Mouse (Mus musculus): ENCODE measurements around the gene Vgll4.

Vgll4 gene

GRCm38 (mm10) chr6:114932116-114932500, 37.7 kb downstream of the Vgll4 start:
- CTCF ChIA-PET = interaction anchor here in 3 of 4 experiments (0.5 to 5.3 kb wide), 7 partner anchors 10 to 746 kb away, joined by 3 to 67 read pairs (median 4); partner anchors contain the start of gene Vgll4 (in 1 of the 3)

DNA sequence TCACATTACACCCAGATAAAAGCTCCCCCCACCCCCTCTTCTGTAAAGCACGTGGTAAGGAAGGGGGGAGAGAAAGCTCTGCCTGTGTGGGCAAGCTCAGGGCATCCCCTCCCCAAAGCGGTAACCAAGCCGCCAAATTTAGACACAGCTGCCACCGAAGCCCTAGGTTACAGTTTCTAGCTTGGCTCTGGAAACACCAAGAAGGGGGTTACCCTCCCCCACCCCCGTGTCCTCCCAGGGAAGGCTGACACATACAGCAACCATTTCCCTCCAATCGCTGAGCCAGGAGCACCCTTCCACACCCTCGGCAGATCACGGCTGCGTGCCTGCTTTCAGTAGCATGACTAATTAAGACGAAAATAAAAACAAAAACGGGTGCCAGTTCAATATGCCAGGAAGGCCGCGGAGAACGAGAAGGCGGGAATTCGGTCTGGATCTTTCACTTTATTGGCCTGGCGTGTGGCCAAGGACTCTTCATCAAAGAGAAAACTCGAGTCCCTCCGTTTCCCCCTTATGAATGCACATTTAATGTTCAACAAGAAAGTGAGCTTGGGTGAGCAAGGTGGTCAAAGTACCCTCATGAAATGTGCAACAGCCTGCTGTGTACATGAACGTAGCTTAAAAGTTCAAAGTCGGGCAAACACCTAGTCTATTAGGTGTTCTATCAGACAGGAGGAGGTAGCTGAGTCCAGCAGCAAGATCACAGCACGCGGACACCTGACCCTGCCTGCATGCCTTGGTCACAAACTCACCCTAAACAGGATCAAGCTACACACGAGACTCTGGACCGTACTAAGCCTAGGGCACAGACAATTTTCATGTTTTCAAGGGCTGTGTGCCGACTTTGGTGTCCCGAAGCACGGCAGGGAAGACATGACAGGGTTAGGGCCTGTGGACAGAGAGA, 38.3 kb downstream of the Vgll4 start:
- CTCF ChIA-PET = interaction anchor here (0.5 to 5.3 kb wide), 17 partner anchors 11 to 746 kb away, joined by 3 to 67 read pairs (median 4); partner anchors contain the start of genes Vgll4 (in 2 of the 4) and Tamm41 (in 1 of the 4)
- POLR2A ChIA-PET = interaction anchor here in 2 of 4 experiments (0.7 to 5.4 kb wide), 11 partner anchors 9 to 78 kb away, joined by 3 to 22 read pairs (median 4); partner anchors contain the start of gene Vgll4 (in 1 of the 2)

More at GRCm38 (mm10) chr6:114932116-114932500, 37.7 kb downstream of the Vgll4 start:
- POLR2A ChIA-PET = interaction anchor here in 3 of 4 experiments (0.7 to 5.4 kb wide), 7 partner anchors 9 to 1489 kb away, joined by 3 to 22 read pairs (median 12); partner anchors contain the start of genes Jagn1 (in 1 of the 3) and Vgll4 (in 1 of the 3)

DNA sequence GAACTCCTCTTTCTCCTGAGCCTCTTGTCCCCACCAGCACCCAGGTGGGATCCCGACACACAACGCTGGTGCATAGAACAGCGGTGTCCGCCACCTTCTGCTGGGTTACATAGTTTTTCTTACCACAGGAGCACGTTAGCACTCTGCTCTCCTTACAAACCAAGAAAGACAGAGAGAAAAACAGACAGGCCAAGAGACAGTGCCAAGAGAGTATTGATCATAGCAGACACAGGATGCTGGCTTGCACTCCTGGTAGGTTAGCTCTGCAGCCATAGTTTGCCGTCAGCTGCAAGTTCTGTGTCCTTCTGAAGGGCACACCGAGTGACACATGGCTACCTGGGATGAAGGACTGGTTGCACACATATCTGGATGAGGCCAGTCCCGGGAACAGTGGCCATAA, 39.1 kb downstream of the Vgll4 start:
- ChIA-PET POLR2A (interaction anchor here in 2 of 4 experiments (1.0 to 5.4 kb wide), 8 partner anchors 11 to 85 kb away, joined by 3 to 22 read pairs (median 6); partner anchors contain the start of gene Vgll4 (in 2 of the 2)), CTCF (interaction anchor here (0.5 to 6.2 kb wide), 19 partner anchors 38 to 1050 kb away, joined by 3 to 67 read pairs (median 7); partner anchors contain the start of genes Tamm41 (in 2 of the 4) and Vgll4 (in 2 of the 4))

DNA sequence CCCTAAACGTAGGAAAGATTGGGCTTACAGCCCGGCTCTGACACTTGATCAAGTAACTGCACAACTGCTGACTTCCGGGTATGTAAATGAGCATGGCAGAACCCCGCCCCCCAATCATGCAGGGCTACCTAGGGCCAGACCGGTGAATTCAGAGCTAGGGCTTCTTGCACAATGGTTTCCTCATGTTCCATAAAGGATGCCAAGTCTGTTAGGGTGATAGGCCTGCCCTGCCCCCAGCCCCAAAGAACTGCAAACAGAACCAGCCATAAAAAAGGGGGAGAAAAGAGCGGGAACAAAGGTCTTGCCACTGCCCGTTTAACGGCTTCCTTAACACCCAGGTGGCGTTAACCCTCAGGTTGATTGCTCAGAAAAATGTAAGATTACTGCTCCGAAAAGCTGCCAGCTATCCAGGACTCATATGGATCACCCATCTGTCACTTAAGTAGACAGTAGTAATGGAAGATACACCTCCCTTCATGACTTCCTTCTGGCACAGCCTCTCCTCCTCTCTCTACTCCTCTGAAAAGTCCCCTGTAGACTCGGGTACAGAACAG, 39.7 kb downstream of the Vgll4 start:
- POLR2A ChIA-PET = interaction anchor here in 2 of 4 experiments (1.0 to 5.4 kb wide), 9 partner anchors 11 to 101 kb away, joined by 3 to 22 read pairs (median 3); partner anchors contain the start of gene Vgll4 (in 1 of the 2)
- CTCF ChIA-PET = interaction anchor here (0.5 to 6.2 kb wide), 25 partner anchors 30 to 1050 kb away, joined by 3 to 67 read pairs (median 7); partner anchors contain the start of genes Vgll4 (in 3 of the 4) and Tamm41 (in 2 of the 4)

DNA sequence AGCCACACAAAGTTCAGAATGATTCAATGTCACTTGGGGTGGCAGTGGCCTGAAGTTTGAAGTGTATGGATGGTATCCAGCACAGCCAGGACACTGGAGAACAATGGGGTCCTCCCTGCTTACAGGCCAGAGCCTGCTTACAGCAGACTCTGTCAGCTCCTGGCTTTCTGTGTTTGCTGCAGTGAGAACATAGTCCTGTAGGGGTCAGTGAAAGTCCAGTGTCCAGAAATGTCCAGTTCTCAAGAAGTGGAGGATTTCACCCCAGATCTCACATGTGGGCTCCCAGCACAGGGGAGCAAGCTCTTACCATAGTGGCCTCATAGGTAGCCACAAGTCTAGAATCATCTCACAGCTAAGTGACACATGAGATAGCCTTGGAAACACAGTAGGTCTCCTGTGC, 40.4 kb downstream of the Vgll4 start:
- ChIA-PET POLR2A (interaction anchor here (0.5 to 5.4 kb wide), 15 partner anchors 10 to 609 kb away, joined by 3 to 22 read pairs (median 4); partner anchors contain the start of genes Vgll4 (in 3 of the 4) and Tamm41 (in 1 of the 4)), CTCF (interaction anchor here (0.5 to 6.2 kb wide), 65 partner anchors 8 to 610 kb away, joined by 3 to 67 read pairs (median 5); partner anchors contain the start of genes Vgll4 (in 4 of the 4), Tamm41 (in 2 of the 4) and Syn2 (in 1 of the 4))

GRCm38 (mm10) chr6:114928462-114928861, 41.3 kb downstream of the Vgll4 start:
- ChIA-PET POLR2A (interaction anchor here (0.6 to 5.4 kb wide), 15 partner anchors 12 to 610 kb away, joined by 3 to 22 read pairs (median 4); partner anchors contain the start of gene Vgll4 (in 4 of the 4)), CTCF (interaction anchor here (0.5 to 6.2 kb wide), 124 partner anchors 8 to 1433 kb away, joined by 3 to 67 read pairs (median 5); partner anchors contain the start of genes Vgll4 (in 4 of the 4), Tamm41 (in 3 of the 4), Gm17482 (in 2 of the 4) and Timp4 (in 1 of the 4))

DNA sequence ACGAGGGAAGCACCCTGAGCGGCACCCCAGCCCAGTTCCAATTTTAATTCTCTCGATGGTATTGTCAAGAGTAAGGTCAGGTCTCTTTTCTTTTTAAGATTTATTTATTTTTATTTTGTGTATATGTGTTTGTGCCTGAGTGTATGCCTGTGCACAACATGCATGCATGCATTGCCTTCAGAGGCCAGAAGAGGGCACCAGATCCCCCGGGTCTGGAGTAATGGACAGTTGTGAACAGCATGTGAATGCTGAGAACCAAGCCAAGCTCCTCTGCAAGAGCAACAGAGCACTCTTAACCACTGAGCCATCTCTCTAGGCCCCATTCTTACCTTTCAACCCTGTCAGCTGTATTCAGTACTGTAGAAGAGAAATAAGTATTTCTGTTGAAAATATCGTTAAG, 42.4 kb downstream of the Vgll4 start:
- ChIA-PET POLR2A (interaction anchor here in 3 of 4 experiments (0.9 to 5.4 kb wide), 10 partner anchors 11 to 110 kb away, joined by 3 to 22 read pairs (median 6); partner anchors contain the start of gene Vgll4 (in 3 of the 3)), CTCF (interaction anchor here (0.7 to 6.2 kb wide), 53 partner anchors 9 to 229 kb away, joined by 3 to 67 read pairs (median 9); partner anchors contain the start of genes Vgll4 (in 4 of the 4) and Tamm41 (in 3 of the 4))

- POLR2A ChIA-PET = interaction anchor here in 3 of 4 experiments (0.6 to 2.9 kb wide), 4 partner anchors 11 to 101 kb away, joined by 3 to 11 read pairs (median 4); partner anchors contain the start of gene Vgll4 (in 1 of the 3)
- CTCF ChIA-PET = interaction anchor here (0.6 to 6.2 kb wide), 17 partner anchors 37 to 279 kb away, joined by 3 to 37 read pairs (median 4); partner anchors contain the start of genes Tamm41 (in 1 of the 4) and Vgll4 (in 1 of the 4)
These were observed 43.2 kb downstream of the Vgll4 start for GRCm38 (mm10) chr6:114926369-114927157.

DNA sequence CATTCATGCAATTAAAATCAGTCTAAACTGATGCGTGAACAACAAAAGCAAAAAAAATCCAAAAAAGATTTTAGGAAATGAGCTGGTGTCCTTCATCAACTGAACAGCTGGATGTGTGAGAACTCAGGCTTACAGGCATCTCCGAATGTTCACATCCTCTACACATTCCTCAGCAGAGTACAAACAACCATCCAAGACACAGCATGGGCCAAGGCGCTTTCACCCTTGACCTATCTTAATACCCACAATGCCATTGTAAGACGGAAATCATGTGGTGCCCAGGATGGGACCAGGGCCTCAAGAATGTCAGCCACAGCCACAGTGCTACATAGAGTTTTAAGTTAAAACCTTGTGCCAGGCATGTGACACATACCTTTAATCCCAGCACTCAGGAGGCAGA, 44.6 kb downstream of the Vgll4 start:
- ChIA-PET CTCF (interaction anchor here in 3 of 4 experiments (0.6 to 6.2 kb wide), 18 partner anchors 9 to 201 kb away, joined by 3 to 37 read pairs (median 4); partner anchors contain the start of genes Vgll4 (in 2 of the 3) and Tamm41 (in 1 of the 3)), POLR2A (interaction anchor here in 2 of 4 experiments (1.3 to 2.5 kb wide), 5 partner anchors 12 to 201 kb away, joined by 4 to 13 read pairs (median 4); partner anchors contain the start of gene Vgll4 (in 2 of the 2))

DNA sequence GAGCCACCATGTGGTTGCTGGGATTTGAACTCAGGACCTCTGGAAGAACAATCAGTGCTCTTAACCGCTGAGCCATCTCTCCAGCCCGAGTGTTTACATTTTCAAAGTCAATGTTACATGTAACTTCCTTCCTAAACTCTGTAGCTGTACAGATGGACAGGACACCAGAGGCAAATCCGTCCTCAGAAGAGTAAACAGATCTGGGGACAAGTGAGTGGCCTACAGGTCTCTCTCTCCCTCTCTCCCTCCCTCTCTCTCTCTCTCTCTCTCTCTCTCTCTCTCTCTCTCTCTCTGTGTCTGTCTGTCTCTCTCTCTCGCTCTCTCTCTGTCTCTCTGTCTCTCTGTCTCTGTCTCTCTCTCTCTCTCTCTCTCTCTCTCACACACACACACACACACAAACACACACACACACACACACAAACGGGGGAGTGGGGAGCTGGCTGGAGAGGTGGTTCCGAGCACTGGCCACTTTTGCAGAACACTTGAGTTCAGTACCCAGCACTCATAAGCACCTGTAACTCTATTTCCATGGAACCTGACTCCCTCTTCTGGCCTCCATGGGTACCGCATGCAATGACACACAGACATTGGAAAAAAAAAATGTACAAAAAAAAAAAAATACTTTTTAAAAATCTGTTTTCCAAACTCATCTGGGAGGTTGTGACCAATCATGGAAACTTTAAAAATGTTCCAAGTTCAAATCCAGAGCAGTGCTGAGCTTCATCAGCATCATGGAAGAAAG, 47.3 kb downstream of the Vgll4 start:
- CTCF ChIA-PET = interaction anchor here (0.6 to 2.9 kb wide), 12 partner anchors 63 to 785 kb away, joined by 3 to 13 read pairs (median 6); no protein-coding TSS in a partner anchor
- POLR2A ChIA-PET = interaction anchor here in 1 of 4 experiments (0.5 to 1.5 kb wide), 7 partner anchors 9 to 107 kb away, joined by 3 to 8 read pairs (median 3); no protein-coding TSS in a partner anchor

DNA sequence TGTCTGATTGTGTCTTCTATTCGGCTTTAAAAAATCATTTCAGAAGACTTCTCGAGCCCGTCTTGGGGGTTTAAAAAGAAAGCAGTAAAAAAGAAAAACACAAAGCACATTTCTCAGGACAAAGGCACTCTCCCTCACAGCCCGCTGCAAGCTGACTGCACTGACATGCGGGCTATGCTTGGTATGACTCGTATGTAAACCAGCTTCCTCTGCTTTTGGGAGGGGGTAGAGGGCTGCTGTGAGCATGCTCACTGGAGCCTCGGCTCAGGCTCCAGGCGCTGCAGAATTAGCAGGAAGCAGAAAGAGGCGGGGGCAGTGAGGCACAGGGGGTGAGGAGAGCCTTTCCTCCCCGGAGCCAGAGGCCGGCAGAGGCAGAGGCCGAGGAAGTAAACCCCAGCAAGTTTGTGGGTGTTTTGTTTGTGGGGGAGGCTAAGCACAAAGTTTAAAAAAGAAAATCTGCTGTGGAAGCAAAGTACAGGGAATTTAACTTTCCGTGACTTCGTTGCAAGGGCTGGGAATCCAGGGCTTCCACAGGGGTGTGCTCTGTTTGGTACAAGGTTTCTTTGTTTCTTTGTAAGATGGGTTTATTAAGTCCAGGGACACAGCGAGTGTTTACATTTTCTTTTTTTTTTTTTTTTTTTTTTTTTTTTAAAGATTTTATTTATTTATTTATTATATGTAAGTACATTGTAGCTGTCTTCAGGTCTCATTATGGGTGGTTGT, 48.0 kb downstream of the Vgll4 start:
- POLR2A ChIA-PET = interaction anchor here in 2 of 4 experiments (0.9 to 1.0 kb wide), 2 partner anchors 39 to 49 kb away, joined by 3 to 6 read pairs; no protein-coding TSS in a partner anchor
- CTCF ChIA-PET = interaction anchor here (0.6 to 2.9 kb wide), 12 partner anchors 48 to 784 kb away, joined by 3 to 13 read pairs (median 6); partner anchors contain the start of gene Vgll4 (in 1 of the 4)

DNA sequence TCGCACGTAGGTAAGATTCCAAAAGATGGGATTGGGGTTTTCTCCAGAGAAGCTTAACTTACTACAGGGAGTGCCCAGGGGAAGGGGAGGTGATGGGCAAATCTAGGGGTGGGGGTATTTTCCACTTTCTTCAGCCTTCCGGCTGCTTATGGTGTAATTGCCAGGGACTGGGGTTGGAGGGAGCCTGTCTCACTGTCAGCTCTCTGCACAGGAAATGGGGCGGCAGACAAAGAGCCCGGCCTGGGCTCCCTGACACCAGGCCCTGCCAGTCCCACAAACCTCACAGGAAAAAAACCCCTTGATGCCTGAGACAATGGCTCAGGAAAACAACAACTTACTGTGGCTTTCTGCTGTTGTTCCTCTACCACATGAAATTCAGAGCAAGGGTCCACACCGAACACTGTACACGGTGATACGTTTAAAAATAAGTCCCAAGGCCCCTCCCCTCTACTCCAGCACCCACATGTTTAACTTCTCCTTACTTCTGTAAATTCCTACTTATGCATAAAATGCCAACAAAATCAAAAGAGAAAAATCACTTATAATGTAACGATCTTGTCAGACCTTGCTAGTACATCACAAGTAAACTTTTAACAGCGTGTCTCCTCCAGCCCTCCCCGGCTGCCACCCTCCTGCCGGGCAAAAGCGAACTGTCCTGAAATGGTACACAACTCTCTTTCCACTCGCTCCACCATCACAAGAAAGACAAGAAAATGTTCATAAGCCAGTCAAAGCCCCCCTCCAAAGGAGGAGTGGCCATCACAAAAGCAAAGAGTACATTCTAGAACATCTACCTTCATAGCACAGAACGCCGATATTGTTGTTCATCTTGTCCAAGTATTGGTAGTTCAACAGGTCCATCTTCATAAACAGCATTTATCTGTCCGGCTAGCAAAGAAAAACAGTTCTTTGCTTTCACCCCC, 49.0 kb downstream of the Vgll4 start:
- ChIA-PET CTCF (interaction anchor here (0.6 to 2.9 kb wide), 8 partner anchors 45 to 519 kb away, joined by 3 to 13 read pairs (median 3); partner anchors contain the start of gene Vgll4 (in 1 of the 4)), POLR2A (interaction anchor here in 2 of 4 experiments (0.6 to 1.0 kb wide), 4 partner anchors 9 to 48 kb away, joined by 3 to 6 read pairs (median 4); no protein-coding TSS in a partner anchor)

DNA sequence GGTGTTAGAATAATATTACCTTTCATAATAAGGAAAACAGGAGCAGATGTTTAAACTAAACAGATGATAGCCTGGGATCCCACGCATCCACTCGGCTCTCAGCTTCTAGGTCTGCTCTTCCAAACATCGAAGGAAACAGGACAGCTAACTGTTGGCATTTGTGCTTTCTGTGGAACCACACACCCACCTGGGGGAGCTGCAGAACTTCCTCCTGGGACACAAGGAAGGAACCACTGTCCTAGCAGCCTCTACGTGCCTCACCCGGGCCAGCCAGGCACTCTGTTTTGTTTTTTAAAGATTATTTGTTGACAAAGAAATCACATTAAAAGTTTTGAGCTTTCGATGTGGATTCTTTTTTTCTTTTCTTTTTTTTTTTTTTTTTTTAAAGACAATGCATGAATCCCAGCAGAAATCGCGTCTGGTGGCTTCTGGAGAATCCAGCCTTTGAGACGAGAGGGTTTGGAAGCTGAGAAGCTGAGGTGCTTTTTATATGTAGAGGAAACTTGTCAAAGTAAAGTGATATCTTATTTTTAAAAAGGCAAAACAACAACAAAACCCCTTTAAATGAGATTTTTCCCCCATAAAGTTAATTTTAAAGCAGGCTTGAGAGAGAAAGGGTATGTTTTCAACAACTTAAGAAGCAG, 50.0 kb downstream of the Vgll4 start:
- ChIA-PET POLR2A (interaction anchor here in 3 of 4 experiments (0.6 to 2.2 kb wide), 6 partner anchors 9 to 619 kb away, joined by 3 to 9 read pairs (median 4); no protein-coding TSS in a partner anchor), CTCF (interaction anchor here (0.5 to 3.1 kb wide), 8 partner anchors 9 to 196 kb away, joined by 3 to 13 read pairs (median 4); no protein-coding TSS in a partner anchor)

Measured in embryonic stem cell, embryonic (primary cell).